Mouse (Mus musculus) small intestine, adult 2 months (tissue): ENCODE measurements around the gene Ube2m.

Experiments used
- CTCF ChIP-seq: fragments of 200-500 bp; IDR thresholded peaks from 2 replicates; pipeline ENCODE4 v1.5.1; 2012; ENCODE audit warnings: low read depth, mild to moderate bottlenecking, control low read depth, inconsistent platforms, low read length, moderate library complexity, mixed read lengths; ENCODE audit not compliant: insufficient replicate concordance, insufficient read length; ENCODE audit errors: extremely low read depth
- POLR2A ChIP-seq: fragments of 200-500 bp; IDR thresholded peaks from 2 replicates; pipeline ENCODE4 v1.6.1; 2012; ENCODE audit warnings: low read depth, mild to moderate bottlenecking, control low read depth, inconsistent platforms, low read length, moderate library complexity

- no peak for TF ChIP-seq CTCF
- TF ChIP-seq POLR2A = no peak
These were observed 34.2 kb upstream of the Ube2m start for GRCm38 (mm10) chr7:13072293-13072692.
